Mouse (Mus musculus) T-helper 2 cell (primary cell): ENCODE measurements around the gene Zfp507.

Experiments used
- in situ Hi-C: fragments of 300-600 bp; cut with MboI, MseI; formaldehyde crosslinking; loops from one replicate; pipeline ENCODE4 v1.15.1; 2025; ENCODE audit warnings: high pct_unique_total_duplicates

Zfp507 gene

DNA sequence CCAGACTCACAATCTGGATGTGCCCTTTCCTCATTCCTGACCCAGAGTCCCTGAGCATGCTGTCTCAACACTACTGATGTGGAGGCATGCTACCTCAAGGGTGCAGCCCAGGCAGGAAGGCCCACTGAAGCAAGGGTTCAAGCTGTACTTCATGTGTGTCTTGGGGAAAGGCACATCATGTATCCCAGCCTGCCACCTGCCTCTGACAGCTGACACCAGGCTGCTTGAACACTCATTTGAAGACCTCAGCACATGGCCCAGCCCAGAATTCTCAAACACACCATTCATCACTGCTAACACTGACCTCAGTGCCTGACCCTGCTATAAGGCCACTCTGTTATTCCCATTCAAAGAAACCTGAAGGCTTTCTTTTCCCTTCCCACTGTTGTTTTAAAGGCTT lies 20.6 kb downstream of the Zfp507 start:
- in situ Hi-C loops: no loop called here

DNA sequence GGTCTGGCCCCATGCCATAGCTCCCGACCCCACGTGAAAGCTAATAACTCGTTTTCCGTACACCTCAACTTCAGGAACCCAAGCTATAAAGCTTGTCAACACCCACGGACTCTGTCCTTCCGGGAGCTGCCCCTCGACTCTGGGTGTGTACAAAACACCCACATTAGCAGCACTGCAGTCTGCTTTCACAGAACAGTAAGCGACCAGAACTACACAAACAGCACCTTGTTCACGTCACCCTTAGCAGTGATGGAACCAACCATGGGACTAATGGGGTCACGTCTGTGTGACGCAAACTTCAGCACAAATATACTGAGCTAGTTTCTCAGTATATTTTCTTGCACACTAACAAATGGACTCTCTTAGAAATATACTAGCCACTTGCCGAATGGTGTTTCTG lies 28.7 kb downstream of the Zfp507 start:
- in situ Hi-C loops: no loop called here

DNA sequence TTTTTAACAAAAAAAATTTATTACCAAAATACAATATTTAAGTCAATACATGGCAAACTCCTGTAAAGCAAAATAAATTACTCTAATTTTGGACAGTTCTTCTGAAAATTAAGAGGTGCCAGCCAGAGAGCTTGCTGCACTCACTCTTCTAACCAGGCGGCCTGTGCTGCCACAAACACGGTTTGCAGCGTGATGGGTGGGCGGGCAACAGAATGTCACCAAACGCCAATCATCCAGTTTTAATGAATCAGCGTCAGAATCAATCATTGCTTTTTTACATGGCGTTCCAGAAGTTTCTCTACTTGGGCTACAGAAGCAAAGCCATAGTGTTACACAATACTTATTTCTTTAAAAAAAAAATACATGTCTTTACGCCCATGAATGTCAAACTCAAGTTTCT lies 30.5 kb downstream of the Zfp507 start:
- in situ Hi-C loops: no loop called here

DNA sequence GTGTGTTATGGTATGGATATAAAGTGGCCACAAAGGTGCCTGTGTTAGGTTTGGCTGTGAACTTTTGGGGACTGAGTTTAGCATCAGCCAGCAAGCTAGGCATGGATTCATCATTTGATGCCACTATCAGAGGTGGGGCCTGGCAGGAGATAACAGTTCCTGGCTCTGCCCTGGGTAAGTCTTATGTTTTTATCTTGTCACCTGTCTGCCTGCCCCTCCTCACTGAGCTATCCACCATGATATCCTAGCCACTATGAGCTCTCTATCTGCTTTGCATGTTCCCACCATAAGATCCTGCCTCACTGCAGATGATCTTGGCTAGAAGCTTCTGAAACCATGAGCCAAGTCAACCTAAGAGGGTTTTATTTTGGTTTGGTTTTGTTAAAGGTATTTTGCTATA lies 31.7 kb downstream of the Zfp507 start:
- in situ Hi-C loops: no loop called here

DNA sequence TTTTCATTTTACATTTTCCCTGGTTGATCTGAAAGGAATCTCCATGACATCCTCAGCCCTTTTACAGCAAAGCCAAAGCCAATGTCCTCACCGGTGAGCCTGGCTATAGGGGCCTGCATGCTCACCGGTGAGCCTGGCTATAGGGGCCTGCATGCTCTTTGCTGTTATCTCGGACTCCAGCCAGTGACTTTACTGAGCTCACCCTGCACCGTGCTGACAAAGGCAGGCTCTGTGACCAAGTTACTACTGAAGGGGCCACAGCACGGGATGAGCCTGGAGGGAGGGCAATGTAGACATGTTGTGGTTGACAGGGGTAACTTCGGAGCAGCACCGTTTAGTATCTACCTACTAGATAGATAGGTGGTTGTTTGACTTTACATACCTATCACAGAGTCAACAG lies 32.7 kb downstream of the Zfp507 start:
- in situ Hi-C loops: no loop called here

DNA sequence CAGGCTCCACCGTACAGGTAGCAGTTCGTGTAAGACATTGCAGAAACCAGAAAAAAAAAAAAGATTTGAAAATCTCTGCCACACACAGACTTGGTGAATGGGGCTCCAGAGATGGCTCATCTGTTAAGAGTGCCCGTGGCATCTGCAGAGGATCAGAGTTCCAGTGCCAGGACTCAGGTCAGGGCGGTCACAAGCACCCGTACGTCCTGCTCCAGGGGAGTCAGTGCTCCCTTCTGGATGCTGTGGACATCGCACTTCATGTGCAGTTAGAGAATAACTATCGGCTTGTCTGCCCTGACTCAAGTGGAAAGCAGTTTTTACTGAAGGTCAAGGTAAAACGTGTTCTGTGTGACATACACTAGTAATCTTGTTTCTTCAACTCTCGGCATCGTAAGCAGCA lies 38.3 kb downstream of the Zfp507 start:
- in situ Hi-C loops: loop anchor here (10.0 kb wide), 1 partner anchor 100 kb away; no protein-coding TSS in a partner anchor

DNA sequence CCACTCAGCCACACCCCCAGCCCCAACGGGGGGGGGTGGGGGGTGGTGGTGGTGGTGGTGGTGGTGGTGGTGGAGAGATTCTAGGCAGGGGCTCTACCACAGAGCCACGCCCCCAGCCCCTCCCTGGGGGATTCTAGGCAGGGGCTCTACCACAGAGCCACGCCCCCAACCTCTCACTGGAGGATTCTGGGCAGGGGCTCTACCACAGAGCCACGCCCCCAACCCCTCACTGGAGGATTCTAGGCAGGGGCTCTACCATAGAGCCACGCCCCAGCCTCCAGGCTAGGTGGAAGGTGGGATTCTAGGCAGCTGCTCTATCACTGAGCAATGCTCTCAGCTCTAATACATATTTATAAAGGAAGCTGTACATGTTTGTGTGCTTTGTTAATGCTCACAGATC lies 41.0 kb downstream of the Zfp507 start:
- in situ Hi-C loops: loop anchor here (10.0 kb wide), 1 partner anchor 103 kb away; no protein-coding TSS in a partner anchor

DNA sequence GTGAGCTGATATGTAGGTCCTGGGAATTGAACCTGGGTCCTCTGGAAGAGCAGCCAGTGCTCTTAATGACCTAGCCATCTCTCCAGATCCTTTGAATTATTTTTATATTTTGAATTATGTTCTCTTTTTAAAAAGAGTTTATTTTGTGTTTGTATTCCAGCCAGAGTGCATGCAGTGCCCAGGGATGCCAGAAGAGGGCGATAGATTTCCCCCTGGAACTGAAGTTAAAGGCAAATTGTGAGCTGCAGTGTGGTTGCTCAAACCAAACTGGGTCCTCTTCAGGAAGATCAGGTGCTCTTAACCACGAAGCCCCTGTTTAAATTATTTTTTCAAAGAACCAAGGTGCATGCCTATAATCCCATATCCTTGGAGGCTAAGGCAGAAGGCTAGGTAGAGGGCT lies 43.2 kb downstream of the Zfp507 start:
- in situ Hi-C loops: loop anchor here (10.0 kb wide), 1 partner anchor 105 kb away; no protein-coding TSS in a partner anchor

DNA sequence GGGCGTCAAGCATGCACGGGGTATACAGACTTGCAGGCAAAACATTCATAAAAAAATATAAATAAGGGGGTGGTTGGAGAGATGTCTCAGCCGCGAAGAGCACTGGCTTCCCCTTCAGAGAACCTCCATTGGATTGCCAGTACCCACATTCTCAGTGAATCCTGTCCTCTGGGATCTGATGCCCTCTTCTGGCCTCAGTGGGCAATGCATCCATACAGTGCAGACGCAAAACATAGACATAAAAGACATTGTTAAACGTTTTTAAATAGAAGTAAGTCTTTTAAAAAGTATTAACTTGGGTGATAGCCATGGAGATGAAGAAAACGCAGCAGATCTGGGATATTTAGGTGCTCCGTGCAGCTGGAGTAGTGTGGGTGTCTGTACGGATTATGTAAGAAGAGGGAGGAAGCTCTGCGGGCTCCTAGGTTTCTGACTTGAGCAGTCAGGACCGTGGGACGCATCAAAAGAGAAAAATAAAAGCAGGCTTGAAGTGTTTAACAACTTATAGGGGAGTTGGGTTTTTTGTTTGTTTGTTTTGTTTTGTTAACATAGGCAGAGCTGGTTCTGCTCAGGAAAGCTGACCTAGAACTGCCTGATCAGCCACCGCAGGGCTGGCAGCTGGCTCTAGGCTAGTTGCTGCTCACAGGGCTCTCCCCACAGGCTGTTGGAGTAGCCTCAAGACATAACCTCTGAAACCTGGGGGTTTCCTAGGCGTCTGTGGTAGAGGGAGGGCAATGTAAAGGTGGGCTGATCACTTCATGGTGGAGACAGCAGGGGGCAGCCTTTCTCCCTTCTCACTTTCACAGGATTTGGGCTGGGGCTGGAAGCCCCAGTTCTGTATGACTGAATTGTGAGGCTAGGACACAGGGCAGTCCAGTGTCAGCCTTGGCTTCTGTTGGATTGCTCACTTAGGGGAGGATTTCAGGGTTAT lies 46.0 kb downstream of the Zfp507 start:
- in situ Hi-C loops: no loop called here

DNA sequence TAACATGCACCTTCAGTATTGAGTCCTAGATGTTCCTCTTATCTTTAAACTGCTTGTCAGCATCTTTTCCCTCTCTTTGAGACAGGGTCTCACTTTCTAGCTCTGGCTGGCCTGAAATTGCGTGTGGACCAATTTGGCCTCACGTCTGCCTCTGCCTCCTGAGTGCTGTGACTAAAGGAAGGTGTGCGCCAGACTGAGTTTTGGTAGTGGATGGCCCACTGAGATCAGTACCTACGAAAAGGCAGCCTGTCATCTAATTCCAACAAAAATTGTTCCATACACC lies 48.0 kb downstream of the Zfp507 start:
- in situ Hi-C loops: no loop called here

DNA sequence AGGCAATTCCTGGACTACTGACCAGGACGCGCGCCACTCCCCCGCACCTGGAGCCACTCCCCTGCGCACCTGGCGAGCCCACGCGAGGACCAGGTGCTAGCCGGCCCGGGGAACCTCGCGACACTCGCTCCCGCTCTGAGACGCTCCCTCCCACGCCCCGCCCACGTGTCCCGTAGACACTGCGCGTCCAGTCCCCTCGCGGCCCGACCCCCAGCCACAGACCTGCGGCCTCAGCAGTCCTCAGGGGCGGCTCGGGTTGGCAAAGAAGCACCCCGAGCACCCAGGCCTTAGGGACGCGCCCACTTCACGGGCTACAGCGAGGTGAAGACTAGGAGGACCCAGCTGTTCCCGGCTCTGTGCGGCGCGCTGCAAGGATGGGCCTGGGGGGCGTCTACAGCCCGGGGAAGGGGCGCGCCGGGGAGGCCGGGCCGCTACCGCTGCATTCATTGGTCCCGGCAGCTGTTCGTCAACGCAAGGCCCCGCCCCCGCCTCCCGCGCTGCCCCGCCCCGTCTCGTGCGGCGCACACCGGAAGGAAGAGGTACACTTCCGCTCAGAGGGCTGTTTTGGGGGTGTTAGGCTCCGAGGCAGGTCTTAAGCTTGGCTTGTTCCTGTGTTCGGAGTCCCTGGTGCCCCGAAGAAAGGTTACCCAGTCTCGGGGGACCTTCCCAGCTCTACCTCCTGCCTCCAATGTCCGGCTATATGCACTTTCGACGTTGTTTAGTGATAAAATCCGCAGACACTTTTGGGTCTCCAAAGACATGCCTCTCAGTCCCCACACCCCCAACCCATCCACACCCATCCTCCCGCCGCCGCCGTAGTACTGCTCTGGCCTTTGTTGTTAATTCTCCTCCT lies 48.5 kb downstream of the Zfp507 start, which contains the start of gene Dpy19l3:
Gene Dpy19l3, minus strand, starts transcription at position 422 of the 853 bp plus-strand sequence.
- in situ Hi-C loops: no loop called here

DNA sequence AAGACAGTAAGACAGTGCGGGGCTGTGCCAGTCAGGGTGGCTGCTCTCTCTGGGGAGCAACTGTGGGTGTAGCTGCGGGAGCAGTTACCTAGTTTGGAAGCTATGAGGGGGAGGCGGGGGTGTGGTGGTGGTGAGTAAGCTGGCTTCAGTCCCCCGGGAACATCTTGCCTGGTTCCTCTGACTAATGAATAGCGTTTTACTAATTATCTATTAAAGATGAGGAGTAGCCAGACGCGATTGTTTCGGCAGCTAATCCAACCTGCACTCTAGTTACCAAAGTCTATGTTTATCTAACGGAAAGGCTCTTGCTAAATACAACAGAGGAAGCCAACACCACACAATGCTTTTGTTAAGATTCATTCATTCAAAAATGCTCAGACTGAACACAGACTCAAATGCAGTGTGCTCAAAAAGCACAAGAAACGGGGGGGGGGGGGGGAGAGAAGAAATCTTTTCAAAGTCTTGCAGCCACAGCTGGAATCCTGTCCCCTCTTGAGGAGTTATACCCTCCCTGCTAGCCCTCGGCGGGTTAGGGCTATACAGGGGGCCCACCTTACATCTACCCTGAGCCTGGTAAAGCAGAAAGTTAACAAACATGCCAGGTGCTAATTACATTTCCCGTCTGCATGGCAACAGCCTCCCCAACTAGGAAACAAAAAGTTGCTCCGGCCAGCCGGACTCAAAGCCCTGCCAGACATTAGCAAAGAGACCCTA lies 49.3 kb downstream of the Zfp507 start:
- in situ Hi-C loops: no loop called here

DNA sequence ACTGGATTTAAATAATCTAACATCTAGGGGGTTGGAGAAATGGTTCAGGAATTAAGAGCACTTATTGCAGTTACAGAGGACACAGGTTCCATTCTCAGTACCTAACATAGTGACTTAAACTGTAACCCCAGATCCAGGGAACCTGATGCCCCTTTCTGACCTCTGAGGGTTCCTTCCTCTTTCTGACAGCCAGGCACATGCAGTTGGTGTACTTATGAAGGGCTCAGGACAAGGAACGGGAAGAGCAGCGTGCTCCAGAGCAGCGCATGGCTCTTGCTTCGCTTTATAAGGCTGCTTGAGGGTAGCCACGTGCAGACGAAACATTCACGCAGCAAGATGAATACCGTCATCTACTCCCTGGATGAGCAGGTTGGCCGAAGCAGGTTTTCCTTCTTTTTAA lies 51.9 kb downstream of the Zfp507 start:
- in situ Hi-C loops: no loop called here

DNA sequence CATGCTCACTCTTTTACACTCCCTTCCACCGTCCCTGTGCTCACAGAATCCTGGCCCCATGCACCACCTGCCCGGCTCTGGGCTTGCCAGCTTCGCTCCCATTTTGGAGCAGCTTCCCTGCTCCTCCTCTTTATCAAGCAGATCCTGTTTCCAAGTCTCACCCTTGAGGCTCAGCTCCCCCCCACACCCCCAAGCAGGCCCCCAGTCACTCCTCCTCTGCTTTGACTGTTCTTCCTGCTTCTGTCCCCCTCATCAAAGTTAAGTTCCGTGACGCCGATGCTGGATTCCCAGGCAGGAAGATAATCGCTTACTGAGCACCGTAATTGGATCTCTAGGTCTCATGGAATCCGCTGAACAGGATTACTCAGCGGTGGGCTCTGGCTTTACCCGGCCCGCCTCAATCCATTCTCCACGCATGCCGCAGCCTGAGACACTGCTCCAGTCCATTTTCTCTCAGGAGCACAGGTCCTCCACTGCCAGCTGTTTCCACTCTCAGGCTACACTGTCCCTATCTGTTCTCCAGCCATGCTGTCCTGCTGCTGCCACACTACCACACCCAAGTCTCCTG lies 55.3 kb downstream of the Zfp507 start:
- in situ Hi-C loops: loop anchor here (10.0 kb wide), 1 partner anchor 937 kb away; no protein-coding TSS in a partner anchor

DNA sequence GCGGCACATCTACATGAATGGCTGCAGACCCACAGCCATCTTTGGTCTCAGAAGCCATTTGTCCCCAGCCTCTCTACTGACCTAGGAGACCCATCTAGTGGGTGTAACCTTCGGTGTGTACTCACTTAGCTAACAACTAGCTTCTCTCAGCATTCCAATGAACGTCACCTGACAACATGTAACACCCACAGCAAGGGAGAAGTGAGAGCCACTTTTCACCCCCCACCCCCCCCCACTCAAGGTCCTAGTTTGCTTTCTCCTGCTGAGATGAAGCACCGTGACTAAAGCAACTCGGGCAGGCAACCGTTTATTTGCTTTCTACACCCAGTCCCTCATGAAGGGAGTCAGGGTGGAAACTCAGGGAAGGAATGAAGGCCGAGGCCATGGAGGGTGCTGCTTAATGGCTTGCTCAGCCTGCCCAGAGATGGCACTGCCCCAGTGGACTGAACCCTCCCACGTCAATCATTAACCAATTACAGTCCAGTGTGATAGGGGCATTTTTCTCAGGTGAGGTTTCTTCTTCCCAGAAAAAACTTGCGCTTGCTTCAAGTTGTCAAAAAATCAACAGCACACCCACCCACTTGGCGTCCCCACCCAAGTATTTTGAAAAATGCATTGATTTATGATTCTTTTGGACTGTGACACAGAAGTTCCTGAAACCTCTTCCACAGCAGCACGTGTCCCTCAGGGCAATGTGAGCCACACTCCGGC lies 56.0 kb downstream of the Zfp507 start:
- in situ Hi-C loops: loop anchor here (10.0 kb wide), 1 partner anchor 938 kb away; no protein-coding TSS in a partner anchor

DNA sequence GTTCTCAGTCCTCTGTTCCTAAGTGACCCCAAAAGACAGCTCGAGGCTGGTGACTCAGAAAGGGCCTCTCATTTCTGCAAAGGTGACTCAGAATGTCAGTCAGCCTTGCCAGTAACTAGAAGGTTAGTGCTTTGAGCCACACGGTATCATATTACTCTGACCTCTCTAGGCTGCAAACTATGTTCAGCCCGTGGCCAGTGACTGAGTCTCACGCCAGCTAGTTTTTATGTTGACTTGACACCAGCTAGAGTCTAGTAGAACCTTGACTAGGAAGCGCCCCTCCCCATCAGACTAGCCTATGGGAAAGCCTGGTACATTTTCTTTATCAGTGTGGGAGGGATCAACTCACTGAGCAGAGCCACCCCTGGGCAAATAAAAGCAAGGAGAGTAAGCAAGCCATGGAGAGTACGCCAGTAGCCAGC lies 57.5 kb downstream of the Zfp507 start:
- in situ Hi-C loops: loop anchor here (10.0 kb wide), 1 partner anchor 940 kb away; no protein-coding TSS in a partner anchor

DNA sequence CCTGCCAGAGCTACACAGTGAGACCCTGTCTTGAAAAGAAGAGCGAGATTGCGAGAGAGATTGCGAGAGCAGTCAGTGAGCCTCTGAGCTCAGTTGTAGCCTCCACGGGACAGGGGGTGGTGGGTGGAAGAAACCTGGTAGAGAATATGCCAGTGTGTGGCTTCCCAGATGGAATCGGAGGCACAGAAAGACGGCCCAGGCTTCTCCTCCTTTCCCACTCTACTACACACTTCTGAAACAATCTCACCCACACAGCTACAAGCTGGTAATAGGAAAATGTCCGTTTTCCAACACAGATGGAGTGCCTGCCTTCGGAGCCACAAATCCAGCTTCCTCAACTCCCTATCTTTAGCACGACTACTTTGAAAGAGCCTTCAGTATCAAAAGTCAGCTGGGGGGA lies 58.0 kb downstream of the Zfp507 start:
- in situ Hi-C loops: loop anchor here (10.0 kb wide), 1 partner anchor 940 kb away; no protein-coding TSS in a partner anchor

DNA sequence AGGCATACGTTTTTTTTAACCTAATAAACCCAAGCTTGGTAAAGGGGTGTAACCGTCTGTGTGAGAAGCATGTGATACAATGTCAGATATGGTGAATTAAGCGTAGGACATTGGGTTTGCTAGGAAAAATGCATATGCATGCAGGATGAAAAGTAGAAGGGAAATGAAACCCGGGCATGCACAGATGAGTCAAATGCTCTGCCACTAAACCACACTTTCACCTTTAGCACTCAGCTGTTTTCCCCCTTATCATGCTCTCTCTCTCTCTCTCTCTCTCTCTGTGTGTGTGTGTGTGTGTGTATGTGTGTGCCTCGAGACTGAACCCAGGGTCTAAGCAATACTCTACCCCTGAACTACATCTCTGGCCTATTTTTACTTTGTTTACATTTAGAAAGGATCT lies 60.5 kb downstream of the Zfp507 start:
- in situ Hi-C loops: loop anchor here (10.0 kb wide), 1 partner anchor 942 kb away; no protein-coding TSS in a partner anchor

DNA sequence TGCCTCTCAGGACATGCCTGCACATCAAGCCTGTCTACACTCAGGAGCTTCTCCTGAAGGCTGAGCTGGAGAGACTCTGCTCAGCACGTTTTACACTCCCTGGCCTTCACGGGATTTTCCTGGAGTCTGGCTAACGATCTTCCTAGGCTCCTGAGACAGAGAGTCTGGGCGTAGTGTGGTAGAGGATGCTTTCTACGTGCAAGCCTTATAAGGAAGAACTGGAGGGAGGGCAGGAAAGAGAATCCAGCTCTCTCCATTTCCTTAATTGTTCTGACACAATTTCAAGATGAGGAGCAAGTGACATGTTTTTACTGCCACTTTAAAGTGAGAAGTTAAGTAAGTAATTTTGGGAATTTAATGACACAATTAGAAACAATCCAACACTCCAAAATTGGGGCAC lies 60.9 kb downstream of the Zfp507 start:
- in situ Hi-C loops: loop anchor here (10.0 kb wide), 1 partner anchor 943 kb away; no protein-coding TSS in a partner anchor

DNA sequence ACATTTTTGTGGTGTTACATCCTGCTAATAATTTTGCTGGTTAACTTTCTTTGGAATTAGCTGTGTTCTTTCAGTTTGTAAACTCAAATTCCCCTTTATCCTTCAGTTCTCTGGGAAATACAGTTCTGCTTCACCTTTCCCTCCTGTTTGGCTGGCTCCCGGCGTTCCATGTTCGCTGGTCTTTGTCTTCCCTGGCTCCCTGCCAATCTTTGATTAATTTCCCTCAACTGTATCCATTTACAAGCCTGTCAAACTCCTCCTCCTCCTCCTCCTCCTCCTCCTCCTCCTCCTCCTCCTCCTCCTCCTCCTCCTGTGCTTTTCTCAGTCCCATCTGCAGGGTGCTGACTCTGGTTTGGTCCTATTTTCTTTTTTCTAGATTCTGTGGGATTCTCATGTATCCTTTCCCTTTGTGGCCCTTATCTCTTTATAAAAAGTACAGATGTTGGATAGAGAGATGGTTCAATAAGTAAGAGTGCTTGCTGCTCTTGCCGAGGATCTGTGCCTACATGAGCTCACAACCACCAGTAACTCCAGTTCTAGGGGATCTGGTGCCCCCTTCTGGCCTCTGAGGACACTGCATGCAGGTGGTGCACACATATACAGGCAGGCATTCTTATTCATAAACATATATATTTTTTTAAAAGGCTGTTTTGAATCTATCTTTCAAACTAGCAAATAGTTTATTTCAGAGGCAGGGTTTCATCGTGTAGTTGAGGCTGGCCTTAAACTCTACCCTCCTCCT lies 62.1 kb downstream of the Zfp507 start:
- in situ Hi-C loops: loop anchor here (10.0 kb wide), 1 partner anchor 944 kb away; no protein-coding TSS in a partner anchor
